In the genomic region with DNA sequence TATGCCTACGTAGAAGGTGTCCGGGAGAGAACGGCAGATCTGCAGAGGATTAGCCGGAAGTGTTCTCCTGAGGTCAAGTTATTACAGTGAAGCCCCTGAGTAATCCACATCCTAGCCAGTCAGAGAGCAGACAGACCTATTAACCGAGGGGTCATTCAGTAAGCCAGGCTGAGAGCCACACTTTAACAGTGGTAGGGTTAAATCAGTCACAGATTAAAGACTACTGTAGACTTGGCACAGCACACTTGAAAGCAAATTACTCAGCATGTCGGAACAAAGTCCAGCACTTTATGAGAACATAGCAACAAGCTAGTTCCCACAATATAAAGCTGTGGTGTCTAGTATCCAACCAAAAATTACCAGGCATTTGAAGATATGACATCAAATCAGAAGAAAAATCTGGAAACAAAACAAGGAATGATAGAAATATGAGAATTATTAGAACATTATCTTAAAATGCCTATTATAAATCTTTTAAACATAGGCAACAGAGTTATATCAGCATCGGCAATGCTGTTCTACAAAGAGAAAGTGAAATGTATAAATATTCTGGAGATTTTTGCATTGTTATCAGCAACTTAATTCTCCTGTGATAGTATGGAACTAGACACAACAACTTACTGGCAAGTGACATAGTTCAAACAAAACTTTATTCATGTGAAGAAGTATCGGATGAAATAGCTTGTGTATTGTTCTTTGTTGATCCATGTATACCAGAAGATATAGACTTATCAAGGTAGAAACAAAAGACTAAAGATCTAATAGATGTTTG, we compare ENCODE assay signal across 25 mouse cellular contexts.
DNase-seq lines count a peak whose midpoint lies in the region; ATAC-seq and TF ChIP-seq lines count a peak whose summit lies in the region.
"Had no signal": no experiment of that assay in that cellular context is flagged by ENCODE, and none has a peak within 500 bp of the region (broad histone marks: within the 10 kb centered on the region; RNA-seq: fewer than 3 reads in every experiment).

No protein-coding gene starts in this region.

- H3K4me1 ChIP-seq in intestine, postnatal 0 days (replicated peaks; ENCODE audit: control insufficient read depth, insufficient read depth, low read length), result no peaks in the 10 kb centered on the region
- H3K4me1 ChIP-seq: embryonic facial prominence, embryonic 12.5 days; heart, embryonic 13.5 days; hindbrain, embryonic 12.5 days; limb, embryonic 13.5 days; lung, embryonic 15.5 days; neural tube, embryonic 13.5 days had no signal

- ATAC-seq in intestine, postnatal 0 days, result peak; percentile 94
- ATAC-seq: forebrain, embryonic 16.5 days had no signal

- DNase-seq in kidney, adult 8-10 months, result peak; percentile 73 to 85
- DNase-seq in kidney, postnatal 10 days, result peak; percentile 27
- DNase-seq in retina, postnatal 1 day, result peak; percentile 28
- DNase-seq in heart, postnatal 10 days, result no peak
- no peak for DNase-seq in heart, adult 9 months (ENCODE audit: low spot score in 2 of 2)
- no peak for DNase-seq in spleen, adult 18-20 months
- DNase-seq: adrenal gland, adult 2 months; cerebellum, adult 11 months; cerebellum, postnatal 14 days; gastrocnemius, postnatal 10 days; layer of hippocampus, postnatal 36 days; lung, postnatal 36 days; midbrain, embryonic 14.5 days; thymus, adult 18-20 months; thymus, postnatal 36 days had no signal

- no peak overlapping the region for H3K4me3 ChIP-seq in intestine, postnatal 0 days (ENCODE audit: low read depth, low read length)
- H3K4me3 ChIP-seq: embryonic facial prominence, embryonic 12.5 days; heart, embryonic 13.5 days; hindbrain, embryonic 12.5 days; limb, embryonic 13.5 days; lung, embryonic 15.5 days; myocyte; neural tube, embryonic 13.5 days had no signal

- H3K27me3 ChIP-seq in intestine, postnatal 0 days (replicated peaks; ENCODE audit: control insufficient read depth, insufficient read depth, low read length), result no peaks in the 10 kb centered on the region
- H3K27me3 ChIP-seq: embryonic facial prominence, embryonic 12.5 days; heart, embryonic 13.5 days; hindbrain, embryonic 12.5 days; limb, embryonic 13.5 days; lung, embryonic 15.5 days; neural tube, embryonic 13.5 days had no signal

- no peak overlapping the region; the same call in 1 of the 2 replicates for H3K27ac ChIP-seq in intestine, postnatal 0 days (ENCODE audit: low read depth, low read length)
- H3K27ac ChIP-seq: embryonic facial prominence, embryonic 12.5 days; heart, embryonic 13.5 days; hindbrain, embryonic 12.5 days; limb, embryonic 13.5 days; liver, embryonic 14.5 days; lung, embryonic 15.5 days; neural tube, embryonic 13.5 days had no signal

- H3K36me3 ChIP-seq in intestine, postnatal 0 days (ENCODE audit: control insufficient read depth, insufficient read depth), result no peaks in the 10 kb centered on the region
- H3K36me3 ChIP-seq: embryonic facial prominence, embryonic 12.5 days; heart, embryonic 13.5 days; hindbrain, embryonic 12.5 days; limb, embryonic 13.5 days; lung, embryonic 15.5 days; neural tube, embryonic 13.5 days had no signal

- H3K9ac ChIP-seq in intestine, postnatal 0 days (ENCODE audit: low read depth, low read length), result no peak overlapping the region
- H3K9ac ChIP-seq: embryonic facial prominence, embryonic 12.5 days; heart, embryonic 13.5 days; hindbrain, embryonic 12.5 days; limb, embryonic 13.5 days; liver, embryonic 14.5 days; lung, embryonic 15.5 days; neural tube, embryonic 13.5 days had no signal

- 50% methylated on average over 8 of the region's 8 CpGs for WGBS in intestine, postnatal 0 days

- H3K9me3 ChIP-seq in intestine, postnatal 0 days (ENCODE audit: control insufficient read depth), result no peaks in the 10 kb centered on the region
- H3K9me3 ChIP-seq: embryonic facial prominence, embryonic 12.5 days; lung, embryonic 15.5 days; neural tube, embryonic 13.5 days had no signal

- intact Hi-C loops in heart, postnatal 10 days (cut with DNase I), result no loop called here

- H3K4me2 ChIP-seq in intestine, postnatal 0 days (replicated peaks; ENCODE audit: low read depth), result peak overlapping the region; percentile 21; the same call in 1 of the 2 replicates
- H3K4me2 ChIP-seq: embryonic facial prominence, embryonic 12.5 days; heart, embryonic 13.5 days; hindbrain, embryonic 12.5 days; limb, embryonic 13.5 days; lung, embryonic 15.5 days; neural tube, embryonic 13.5 days had no signal

- TF ChIP-seq CTCF in intestine, postnatal 0 days (IDR thresholded peaks at IDR 0.05; ENCODE audit: low read depth), result no peak

Comparison
In these comparisons a context has a peak if more than half of its experiments do, and no peak if none do; other contexts are left out.
1. DNase-seq: peak in kidney, adult 8-10 months (2 of 2), kidney, postnatal 10 days (single experiment) and retina, postnatal 1 day (single experiment); none in heart, postnatal 10 days (0 of 2), heart, adult 9 months (0 of 2) and spleen, adult 18-20 months (0 of 2).